Mouse (Mus musculus): ENCODE data around the gene Veph1. TPM values are rescaled to one million over a fixed set of nuclear protein-coding genes. Genes with fewer than 3 reads are reported as not detected.
"Not testable (repeated sequence)": the region's sequence is repeated elsewhere in the genome, so short reads cannot be mapped to it uniquely, and the experiment has no call there.

Veph1 gene
- polyA plus RNA-seq, 1 experiment from 2014 or later: 0.89 TPM

DNA sequence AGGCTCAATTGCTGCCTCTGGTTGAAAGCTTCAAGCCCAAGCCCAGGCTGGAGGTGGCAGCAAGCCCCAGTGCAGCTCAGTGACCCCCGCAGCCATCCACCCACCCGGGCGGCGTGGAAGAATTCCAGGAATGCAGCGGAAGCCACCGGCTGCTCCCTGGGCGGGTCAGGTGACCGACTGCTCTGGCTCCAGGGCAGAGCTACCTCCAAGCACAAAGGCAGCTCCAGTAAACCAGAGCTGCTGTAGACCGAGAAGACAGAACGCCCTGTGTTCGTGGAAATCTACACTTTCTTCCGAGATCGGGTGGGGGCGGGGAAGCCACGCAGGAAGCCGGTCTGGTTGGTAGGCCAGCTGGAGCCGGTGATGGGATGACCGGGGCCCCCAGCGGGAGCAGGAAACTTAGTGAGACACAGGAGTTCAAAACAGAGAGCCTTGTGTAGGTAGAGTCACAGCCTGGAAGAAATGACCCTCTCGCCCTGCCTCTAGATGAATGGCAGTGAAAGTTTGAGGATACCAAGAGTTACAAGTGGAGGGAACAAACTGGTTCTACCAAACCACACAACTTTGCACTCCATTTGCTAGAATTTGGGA, 4.2 kb downstream of the Veph1 start:
- Histone ChIP-seq H3K27me3 (ENCODE audit: insufficient read depth, poor library complexity, severe bottlenecking) (no peaks in the 10 kb centered on the region), H3K4me3 (peak overlapping the region; percentile 58), H3K27ac (peak overlapping the region; percentile 95), H3K4me1 (peaks cover 15% of the 10 kb centered on the region), H3K9me3 (no peaks in the 10 kb centered on the region), H3K36me3 (no peaks in the 10 kb centered on the region)
- 5% methylated on average over 20 of the region's 20 CpGs for WGBS
- peak; percentile 89 for DNase-seq (ENCODE audit: low spot score)

DNA sequence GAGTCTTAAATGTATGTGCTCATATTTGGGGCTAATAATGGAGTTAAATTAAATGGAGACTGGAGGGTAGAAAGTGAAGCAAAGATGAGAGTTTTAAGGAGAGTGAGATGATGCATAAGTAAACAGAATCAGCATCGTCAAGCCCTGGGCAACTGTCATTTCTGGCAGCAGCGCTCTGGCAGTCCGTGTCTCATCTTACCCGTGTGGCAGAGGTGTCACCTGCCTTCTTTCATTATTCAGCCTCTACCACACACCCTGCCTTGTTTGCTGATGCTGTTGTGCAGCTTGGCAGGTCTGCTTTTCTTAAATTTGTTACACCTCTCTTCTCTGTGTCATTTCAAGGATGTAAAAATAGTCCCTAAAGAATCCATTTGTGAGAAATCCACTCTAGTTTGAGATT, 33.4 kb downstream of the Veph1 start:
- WGBS: 71% methylated on average over 4 of the region's 4 CpGs
- H3K36me3 ChIP-seq: no peaks in the 10 kb centered on the region
- no peaks in the 10 kb centered on the region for H3K27me3 ChIP-seq (ENCODE audit: insufficient read depth, poor library complexity, severe bottlenecking)
- H3K9me3 ChIP-seq: no peaks in the 10 kb centered on the region
- H3K27ac ChIP-seq: no peak overlapping the region
- 0 out of 2 replicates have a peak, but pooled peaks cover 4% of the 10 kb centered on the region for H3K4me1 ChIP-seq
- H3K4me3 ChIP-seq: no peak overlapping the region
- no peak for DNase-seq (ENCODE audit: low spot score)

GRCm38 (mm10) chr3:66262319-66262718, 34.3 kb downstream of the Veph1 start:
- Histone ChIP-seq H3K27ac (no peak overlapping the region), H3K9me3 (no peaks in the 10 kb centered on the region), H3K4me1 (0 out of 2 replicates have a peak, but pooled peaks cover 4% of the 10 kb centered on the region), H3K27me3 (ENCODE audit: insufficient read depth, poor library complexity, severe bottlenecking) (no peaks in the 10 kb centered on the region), H3K36me3 (no peaks in the 10 kb centered on the region), H3K4me3 (no peak overlapping the region)
- WGBS: 27% methylated on average over 5 of the region's 5 CpGs
- DNase-seq (ENCODE audit: low spot score): no peak

DNA sequence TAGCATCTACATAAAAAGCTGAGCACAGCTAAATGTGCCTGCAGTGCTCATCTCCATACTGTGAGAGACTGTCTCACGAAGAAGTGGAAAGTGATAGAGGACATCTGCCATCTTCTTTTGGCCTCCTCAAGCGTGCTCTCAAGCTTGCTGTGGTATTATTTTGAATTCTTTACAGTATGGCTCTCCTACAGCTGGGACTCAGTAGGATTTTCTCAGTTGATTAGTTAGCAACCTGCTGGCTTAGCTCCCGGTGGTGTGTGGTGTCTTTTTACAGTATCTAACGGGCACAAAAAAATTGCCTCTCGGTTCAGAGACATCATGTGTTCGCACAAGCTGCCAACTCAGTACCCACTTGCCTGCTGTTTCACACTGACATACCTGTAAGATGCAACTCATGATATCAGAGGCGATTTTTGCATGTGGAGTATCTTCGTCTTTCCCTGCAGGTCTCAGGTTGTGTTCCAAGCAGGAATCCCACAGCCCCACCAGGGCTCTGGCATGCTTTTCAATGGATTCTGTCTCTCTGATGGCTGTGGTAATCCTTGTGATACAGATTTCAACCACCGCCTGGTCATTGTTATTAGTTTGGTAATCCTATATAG, 42.0 kb downstream of the Veph1 start:
- no peak overlapping the region for H3K4me3 ChIP-seq
- no peaks in the 10 kb centered on the region for H3K36me3 ChIP-seq
- no peaks in the 10 kb centered on the region for H3K9me3 ChIP-seq
- H3K27me3 ChIP-seq (ENCODE audit: insufficient read depth, poor library complexity, severe bottlenecking): no peaks in the 10 kb centered on the region
- no peak for DNase-seq (ENCODE audit: low spot score)
- WGBS: 76% methylated on average over 9 of the region's 9 CpGs
- H3K4me1 ChIP-seq: peaks cover 6% of the 10 kb centered on the region; the same call in 1 of the 2 replicates
- no peak overlapping the region for H3K27ac ChIP-seq

DNA sequence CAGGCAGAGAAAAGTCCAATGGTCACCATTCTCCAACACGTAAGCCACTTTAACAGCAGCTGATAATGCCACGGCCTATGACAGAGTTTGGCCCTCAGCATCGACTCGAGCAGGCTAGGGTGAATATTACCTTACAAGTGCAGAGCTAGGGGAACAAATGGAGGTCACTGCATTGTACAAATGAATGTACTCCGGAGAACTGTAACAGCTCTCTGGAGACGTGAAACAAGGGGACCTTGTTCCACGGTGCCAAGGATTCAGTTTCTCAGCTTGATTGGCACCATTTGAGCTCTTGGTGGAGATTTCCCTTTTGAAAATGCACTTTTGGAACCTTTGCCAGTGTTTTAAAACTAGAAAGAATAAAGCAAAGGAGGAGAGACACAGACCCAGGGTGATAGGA, 44.8 kb downstream of the Veph1 start:
- DNase-seq (ENCODE audit: low spot score): no peak
- H3K36me3 ChIP-seq: no peaks in the 10 kb centered on the region
- peaks cover 8% of the 10 kb centered on the region; the same call in 1 of the 2 replicates for H3K4me1 ChIP-seq
- no peaks in the 10 kb centered on the region for H3K9me3 ChIP-seq
- 50% methylated on average over 7 of the region's 7 CpGs for WGBS
- no peaks in the 10 kb centered on the region for H3K27me3 ChIP-seq (ENCODE audit: insufficient read depth, poor library complexity, severe bottlenecking)
- no peak overlapping the region for H3K27ac ChIP-seq
- H3K4me3 ChIP-seq: no peak overlapping the region

- H3K4me1 ChIP-seq: no peaks in the 10 kb centered on the region
- no peaks in the 10 kb centered on the region for H3K27me3 ChIP-seq (ENCODE audit: insufficient read depth, poor library complexity, severe bottlenecking)
- no peak overlapping the region for H3K27ac ChIP-seq
- no peaks in the 10 kb centered on the region for H3K36me3 ChIP-seq
- DNase-seq (ENCODE audit: low spot score): no peak
- no peaks in the 10 kb centered on the region for H3K9me3 ChIP-seq
- H3K4me3 ChIP-seq: no peak overlapping the region
Observed at GRCm38 (mm10) chr3:66240476-66240875, 56.2 kb downstream of the Veph1 start.

- not testable (repeated sequence) for H3K4me3 ChIP-seq; H3K27ac ChIP-seq; DNase-seq (ENCODE audit: low spot score); H3K9me3 ChIP-seq; H3K27me3 ChIP-seq (ENCODE audit: insufficient read depth, poor library complexity, severe bottlenecking); H3K36me3 ChIP-seq; H3K4me1 ChIP-seq
- 40% methylated on average over 4 of the region's 4 CpGs for WGBS
Observed at GRCm38 (mm10) chr3:66236234-66236871, 60.3 kb downstream of the Veph1 start.

GRCm38 (mm10) chr3:66224931-66225537, 71.6 kb downstream of the Veph1 start:
- no peak for DNase-seq (ENCODE audit: low spot score)
- Histone ChIP-seq H3K4me3 (no peak overlapping the region), H3K9me3 (no peaks in the 10 kb centered on the region), H3K27me3 (ENCODE audit: insufficient read depth, poor library complexity, severe bottlenecking) (peaks cover 5% of the 10 kb centered on the region), H3K36me3 (no peaks in the 10 kb centered on the region), H3K4me1 (peaks cover 4% of the 10 kb centered on the region; the same call in 1 of the 2 replicates), H3K27ac (no peak overlapping the region)
- 73% methylated on average over 15 of the region's 15 CpGs for WGBS

DNA sequence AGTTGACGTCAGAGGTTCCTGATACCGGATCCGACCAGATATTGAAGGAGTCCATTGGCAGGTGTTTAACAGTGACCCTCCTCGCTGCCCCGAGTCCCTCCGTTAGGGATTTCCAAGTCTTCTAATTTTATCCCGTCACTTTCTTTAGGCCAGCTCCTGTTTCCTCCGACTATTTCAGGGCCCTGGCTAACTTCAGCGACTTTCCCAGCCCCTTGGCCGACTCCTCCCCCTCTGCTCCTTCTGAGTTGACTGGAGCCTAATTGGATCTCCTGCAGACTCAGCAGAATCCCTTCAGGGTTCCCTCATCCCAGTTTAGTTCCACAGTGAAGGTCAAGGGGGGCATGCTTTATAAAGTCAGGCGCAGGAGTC, 75.4 kb downstream of the Veph1 start:
- H3K4me3 ChIP-seq: peak overlapping the region; percentile 72
- peaks cover 10% of the 10 kb centered on the region for H3K27me3 ChIP-seq (ENCODE audit: insufficient read depth, poor library complexity, severe bottlenecking)
- WGBS: under 1% methylated on average over 11 of the region's 11 CpGs
- H3K27ac ChIP-seq: peak overlapping the region; percentile 85; the same call in 1 of the 2 replicates
- no peaks in the 10 kb centered on the region for H3K9me3 ChIP-seq
- no peaks in the 10 kb centered on the region for H3K36me3 ChIP-seq
- DNase-seq (ENCODE audit: low spot score): no peak
- peaks cover 9% of the 10 kb centered on the region for H3K4me1 ChIP-seq

GRCm38 (mm10) chr3:66220554-66221242, 75.9 kb downstream of the Veph1 start:
- Histone ChIP-seq H3K9me3 (no peaks in the 10 kb centered on the region), H3K4me1 (peaks cover 9% of the 10 kb centered on the region), H3K27ac (peak overlapping the region; percentile 85), H3K27me3 (ENCODE audit: insufficient read depth, poor library complexity, severe bottlenecking) (peaks cover 10% of the 10 kb centered on the region), H3K36me3 (no peaks in the 10 kb centered on the region), H3K4me3 (peak overlapping the region; percentile 72)
- DNase-seq (ENCODE audit: low spot score): no peak
- WGBS: under 1% methylated on average over 54 of the region's 54 CpGs

DNA sequence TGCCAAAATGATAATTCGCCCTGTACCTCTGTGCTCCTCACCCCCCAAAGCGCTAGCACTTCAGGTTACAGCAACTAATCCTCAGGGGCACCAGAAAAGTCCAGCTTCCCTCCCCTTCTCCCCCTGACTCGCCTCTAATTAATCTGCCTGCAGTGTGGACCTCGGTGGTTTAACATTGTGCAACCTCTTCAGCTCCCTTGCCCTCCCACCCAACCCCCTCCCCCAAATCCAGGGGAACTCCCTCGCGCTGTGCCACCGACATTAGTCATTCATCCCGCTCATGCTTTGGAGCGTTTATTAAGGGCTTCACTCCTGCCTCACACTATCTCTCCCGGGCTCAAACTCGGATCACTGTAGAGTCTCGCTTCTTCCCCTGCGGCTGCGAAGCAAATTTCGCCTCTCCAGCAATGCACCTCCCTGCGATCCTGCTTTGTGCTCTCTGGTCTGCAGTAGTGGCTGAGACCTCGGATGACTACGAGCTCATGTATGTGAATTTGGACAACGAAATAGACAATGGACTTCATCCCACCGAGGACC, 76.9 kb downstream of the Veph1 start, which contains the start of gene Ptx3:
TSS of gene Ptx3 (plus strand) at position 256 of the 537 bp plus-strand sequence.
- 5% methylated on average over 20 of the region's 20 CpGs for WGBS
- no peaks in the 10 kb centered on the region for H3K9me3 ChIP-seq

DNA sequence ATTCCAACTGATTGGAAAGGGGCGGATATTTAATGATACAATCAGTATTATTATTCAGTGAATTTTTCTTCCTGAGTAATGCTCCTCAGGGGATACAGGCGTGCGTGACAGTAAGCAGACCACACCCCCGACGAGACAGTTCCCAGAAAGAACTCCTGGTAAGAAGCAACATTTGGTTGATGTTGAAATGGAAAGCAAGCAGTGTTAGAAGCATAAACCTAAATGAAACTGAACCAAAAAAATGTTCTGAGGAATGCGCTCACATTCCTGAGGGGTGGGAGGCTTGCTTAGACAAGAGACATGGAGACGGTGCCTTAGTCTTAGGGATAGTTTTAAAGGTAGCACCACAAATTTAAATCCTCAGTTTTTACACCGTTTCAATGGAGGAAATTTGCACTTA, 80.9 kb downstream of the Veph1 start:
- WGBS: 52% methylated on average over 8 of the region's 8 CpGs
- no peak for DNase-seq (ENCODE audit: low spot score)
- Histone ChIP-seq H3K36me3 (no peaks in the 10 kb centered on the region), H3K27me3 (ENCODE audit: insufficient read depth, poor library complexity, severe bottlenecking) (0 out of 2 replicates have a peak, but pooled peaks cover 5% of the 10 kb centered on the region), H3K4me3 (no peak overlapping the region), H3K9me3 (no peaks in the 10 kb centered on the region), H3K4me1 (peaks cover 5% of the 10 kb centered on the region), H3K27ac (no peak overlapping the region)

More for the DNA sequence above, 76.9 kb downstream of the Veph1 start, which contains the start of gene Ptx3:
- Histone ChIP-seq H3K4me1 (peaks cover 9% of the 10 kb centered on the region), H3K27ac (peak within 1 kb of the TSS; percentile 85), H3K36me3 (no peaks in the 10 kb centered on the region), H3K27me3 (ENCODE audit: insufficient read depth, poor library complexity, severe bottlenecking) (peaks cover 10% of the 10 kb centered on the region), H3K4me3 (peak within 1 kb of the TSS; percentile 72)
- DNase-seq (ENCODE audit: low spot score): no peak

Measured in heart, embryonic 10.5 days (tissue).